Mouse (Mus musculus) left cerebral cortex, adult 18-20 months (tissue): Measurements from ENCODE around the gene Ndc1. TPM values are rescaled to one million over a fixed set of nuclear protein-coding genes. Genes with fewer than 3 reads are reported as not detected.
"Not testable (repeated sequence)": the region's sequence is repeated elsewhere in the genome, so short reads cannot be mapped to it uniquely, and the experiment has no call there.

Experiments
- DNase-seq, 2 experiments: peaks; one replicate each; pipeline ENCODE4 v3.0.0; 2021 to 2022; ENCODE audit warnings: low spot score in 2 of 2, mixed read lengths in 1 of 2
- long read RNA-seq, 2 experiments: library from polyadenylated mRNA; stranded (forward); transcript quantifications; one replicate each; pipeline ENCODE4 v2.0.0; 2021
- total RNA-seq, 2 experiments: library from RNA; stranded (reverse); gene quantifications; 2 replicates each; pipeline ENCODE4 v1.2.3; 2021

Ndc1 gene
- total RNA-seq, result 10 to 100 TPM in 1 of 2 experiments, 1 to 10 TPM in 1; 9.7 to 11.6 TPM
- long read RNA-seq, experiment 1, full-length matches to known transcripts, result 14 of 20 reads
- long read RNA-seq, experiment 1, partial matches to known transcripts, result 2 of 20 reads
- long read RNA-seq, experiment 1, other reads (novel, unspliced or antisense), result 4 of 20 reads
- long read RNA-seq, experiment 2, full-length matches to known transcripts, result 7 of 12 reads
- long read RNA-seq, experiment 2, partial matches to known transcripts, result 3 of 12 reads
- long read RNA-seq, experiment 2, other reads (novel, unspliced or antisense), result 2 of 12 reads

DNA sequence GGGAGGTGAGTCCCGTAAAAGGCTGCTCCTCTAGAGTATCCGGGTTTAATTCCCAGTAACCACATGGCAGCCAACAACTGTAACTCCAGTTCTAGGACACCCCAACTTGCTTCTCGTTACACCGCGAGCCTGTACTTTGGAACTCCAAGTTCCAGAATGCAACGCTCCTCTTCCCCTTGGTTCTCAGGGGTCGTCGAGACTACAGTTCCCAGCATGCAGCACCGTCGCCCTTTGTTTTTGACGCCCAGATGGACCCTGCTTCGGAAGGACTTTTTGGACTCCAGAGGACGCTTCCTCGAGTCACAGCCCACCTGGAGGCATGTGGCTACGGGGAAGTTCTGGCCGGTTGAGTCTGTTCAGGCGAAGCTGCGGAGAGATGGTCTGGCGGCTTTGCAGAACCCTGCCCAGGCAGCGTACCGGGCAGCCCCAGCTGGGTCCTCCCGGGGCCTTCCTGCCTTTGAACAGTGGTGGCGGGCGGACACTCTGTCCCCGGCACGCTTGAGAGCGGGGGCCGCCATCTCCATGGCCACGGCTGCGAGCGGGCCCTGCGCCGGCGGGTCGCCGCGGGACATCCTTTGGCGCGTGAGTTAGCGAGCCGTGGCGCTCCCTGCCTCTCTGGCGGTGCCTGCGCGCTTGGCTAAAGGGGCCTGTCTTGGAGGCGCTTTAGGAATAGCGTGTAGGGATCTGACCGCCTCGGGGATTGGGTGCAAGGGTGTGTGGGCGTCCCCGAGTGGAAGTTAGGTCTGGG, at the start of gene Ndc1:
Gene Ndc1 (plus strand): TSS at position 218 of the 748 bp plus-strand sequence.
- peak; percentile 74 to 85 for DNase-seq

DNA sequence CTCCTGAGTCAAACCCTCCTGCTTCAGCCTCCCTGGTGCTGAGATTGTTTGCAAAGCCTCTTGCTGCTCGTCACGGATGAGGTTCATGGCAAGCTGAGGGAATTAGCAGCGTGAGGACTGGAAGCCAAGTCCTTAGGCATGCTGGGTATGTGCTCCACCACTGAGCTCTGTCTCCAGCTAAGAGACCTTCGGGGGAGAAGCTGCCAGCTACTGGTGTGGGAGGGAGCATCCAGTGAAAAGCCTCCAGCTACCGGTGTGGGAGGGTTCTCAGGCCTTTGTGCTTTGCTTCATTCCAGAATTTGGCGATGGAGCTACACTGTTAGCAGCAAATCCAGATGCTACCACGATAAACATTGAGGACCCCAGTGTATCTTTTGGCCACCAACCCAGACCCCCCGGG, 48.9 kb upstream of the Ndc1 start:
- DNase-seq, result no peak

DNA sequence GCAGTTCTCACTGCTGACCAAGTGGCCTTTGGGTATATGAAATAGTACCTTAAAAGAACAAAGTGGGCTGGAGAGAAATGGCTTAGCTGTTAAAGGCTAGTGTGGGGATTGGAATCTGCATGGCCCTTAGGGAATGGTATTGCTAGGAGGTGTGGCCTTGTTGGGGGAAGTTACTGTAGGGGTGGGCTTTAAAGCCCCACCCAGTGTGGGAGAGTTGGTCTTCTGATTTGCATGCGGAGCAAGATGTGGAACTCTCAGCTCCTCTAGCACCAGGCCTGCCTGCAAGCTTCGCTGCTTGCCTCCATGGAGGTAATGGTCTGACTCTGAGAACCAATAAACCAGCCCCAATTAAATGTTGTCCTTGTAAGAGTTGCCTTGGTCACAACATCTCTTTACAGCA, 46.5 kb upstream of the Ndc1 start:
- DNase-seq, result no peak

DNA sequence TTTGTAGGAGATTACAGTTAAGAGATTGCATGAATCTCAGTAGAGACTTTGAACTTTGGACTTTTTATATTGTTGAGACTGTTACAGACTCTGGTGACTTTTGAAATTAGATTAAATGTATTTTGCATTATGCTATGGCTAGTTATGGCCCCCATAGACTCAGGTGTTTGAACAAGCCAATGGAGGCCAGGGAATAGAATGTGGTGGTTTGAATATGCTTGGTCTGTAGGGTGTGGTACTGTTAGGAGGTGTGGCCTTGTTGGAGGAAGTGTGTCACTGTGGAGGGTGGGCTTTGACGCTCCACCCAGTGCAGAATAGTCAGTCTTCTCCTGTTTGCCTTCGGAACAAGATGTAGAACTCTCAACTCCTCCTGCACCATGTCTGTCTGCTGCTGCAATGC, 44.5 kb upstream of the Ndc1 start:
- DNase-seq, result no peak

- no peak for DNase-seq
Measured at GRCm38 (mm10) chr4:107328530-107328929, 39.1 kb upstream of the Ndc1 start.

DNA sequence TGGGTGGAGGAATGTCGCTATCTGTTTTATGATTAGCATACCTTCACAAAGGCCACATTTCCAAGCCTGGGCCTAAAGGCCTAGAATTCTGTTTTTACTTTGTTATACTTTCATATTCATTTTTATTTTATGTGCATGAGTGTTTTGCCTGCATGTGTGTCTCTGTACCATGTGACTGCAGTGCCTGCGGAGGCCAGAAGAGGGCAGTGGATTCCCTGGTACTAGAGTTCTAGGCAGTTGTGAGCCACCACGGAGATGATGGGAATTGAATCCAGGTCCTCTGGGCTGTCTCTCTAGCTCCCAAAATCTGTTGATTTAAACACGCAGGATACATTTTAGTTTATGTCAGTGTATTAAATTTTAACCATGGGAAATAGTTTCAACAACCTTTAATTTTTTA, 34.1 kb upstream of the Ndc1 start:
- DNase-seq, result no peak

GRCm38 (mm10) chr4:107336356-107336755, 31.2 kb upstream of the Ndc1 start:
- DNase-seq, result no peak

- no peak for DNase-seq
Measured at GRCm38 (mm10) chr4:107337455-107337854, 30.1 kb upstream of the Ndc1 start.

DNA sequence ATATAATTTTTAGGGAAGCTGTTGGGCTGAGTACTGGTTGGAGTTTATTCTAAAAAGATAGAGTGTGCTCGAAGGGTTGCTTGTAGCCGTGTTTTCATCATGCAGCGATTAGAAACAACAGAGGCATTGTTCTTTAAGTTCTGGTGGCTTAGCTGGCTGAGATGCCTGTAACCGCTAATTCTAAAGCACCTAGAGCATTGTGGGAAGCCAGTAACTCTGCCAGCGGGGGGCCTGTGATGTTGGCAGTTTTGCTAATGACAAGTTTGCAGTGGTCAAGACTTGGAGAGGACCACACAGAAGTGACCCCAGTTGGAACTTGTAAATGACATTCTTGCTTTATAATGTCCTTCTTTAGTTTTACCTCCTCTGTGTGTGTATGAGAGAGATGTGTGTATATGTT, 26.2 kb upstream of the Ndc1 start:
- no peak for DNase-seq

DNA sequence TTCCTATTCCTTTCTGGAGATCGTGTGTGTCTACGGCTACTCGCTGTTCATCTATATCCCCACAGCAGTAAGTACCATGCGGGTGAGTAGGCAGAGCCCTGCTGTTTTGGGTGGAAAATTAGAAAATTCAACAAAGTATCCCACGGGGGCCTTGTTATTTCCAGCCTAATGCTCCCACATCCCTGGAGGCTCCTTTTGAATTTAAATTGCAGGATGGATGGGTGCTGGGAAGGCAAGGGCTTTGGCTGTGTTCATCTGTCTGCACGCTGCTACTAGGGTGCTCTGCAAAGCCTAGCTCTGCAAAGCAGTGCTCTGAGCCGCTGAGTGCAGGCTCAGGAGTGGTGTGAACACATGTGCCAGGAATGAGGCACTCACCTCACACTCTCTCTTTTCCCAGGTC, 23.0 kb upstream of the Ndc1 start:
- DNase-seq, result peak in 1 of 2 experiments; percentile 7

- DNase-seq, result no peak
Measured at GRCm38 (mm10) chr4:107347221-107347620, 20.4 kb upstream of the Ndc1 start.

DNA sequence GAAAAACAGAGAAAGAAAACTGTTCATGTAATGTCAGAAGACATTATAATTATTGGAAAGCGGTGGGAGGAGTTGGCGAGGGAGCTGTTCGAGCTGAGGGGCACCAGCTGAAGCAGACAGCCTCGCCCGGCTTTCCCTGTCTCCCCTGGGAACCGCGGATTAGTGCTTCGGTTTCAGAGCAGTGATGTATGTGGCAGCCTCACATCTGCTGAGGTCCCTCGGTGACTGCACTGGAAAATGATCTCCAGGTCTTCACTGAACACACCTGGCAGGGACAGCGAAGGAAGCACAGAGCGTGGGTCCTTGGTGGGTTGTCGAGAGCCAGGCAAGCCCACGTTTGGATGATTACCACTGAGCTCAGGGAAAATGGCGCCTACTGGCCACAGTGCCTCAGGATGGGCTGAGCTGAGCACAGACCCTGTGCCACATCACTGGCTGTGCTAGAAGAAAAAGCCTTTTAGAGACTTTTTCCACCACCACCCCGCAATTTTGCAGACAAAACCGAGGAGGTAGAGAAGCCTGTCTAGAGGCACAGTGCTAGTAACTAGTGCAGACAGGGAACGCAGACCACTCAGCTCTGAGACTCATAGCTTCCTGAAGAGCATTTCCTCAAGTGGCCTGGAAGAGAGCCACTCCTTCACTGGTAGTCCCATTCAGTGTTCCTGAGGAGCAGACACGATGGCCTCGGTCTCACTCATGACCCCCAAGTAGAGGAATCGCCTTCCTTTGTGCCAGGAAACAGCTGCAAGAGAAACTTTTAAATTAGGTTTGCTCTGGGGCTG, 18.9 kb upstream of the Ndc1 start:
- no peak for DNase-seq

DNA sequence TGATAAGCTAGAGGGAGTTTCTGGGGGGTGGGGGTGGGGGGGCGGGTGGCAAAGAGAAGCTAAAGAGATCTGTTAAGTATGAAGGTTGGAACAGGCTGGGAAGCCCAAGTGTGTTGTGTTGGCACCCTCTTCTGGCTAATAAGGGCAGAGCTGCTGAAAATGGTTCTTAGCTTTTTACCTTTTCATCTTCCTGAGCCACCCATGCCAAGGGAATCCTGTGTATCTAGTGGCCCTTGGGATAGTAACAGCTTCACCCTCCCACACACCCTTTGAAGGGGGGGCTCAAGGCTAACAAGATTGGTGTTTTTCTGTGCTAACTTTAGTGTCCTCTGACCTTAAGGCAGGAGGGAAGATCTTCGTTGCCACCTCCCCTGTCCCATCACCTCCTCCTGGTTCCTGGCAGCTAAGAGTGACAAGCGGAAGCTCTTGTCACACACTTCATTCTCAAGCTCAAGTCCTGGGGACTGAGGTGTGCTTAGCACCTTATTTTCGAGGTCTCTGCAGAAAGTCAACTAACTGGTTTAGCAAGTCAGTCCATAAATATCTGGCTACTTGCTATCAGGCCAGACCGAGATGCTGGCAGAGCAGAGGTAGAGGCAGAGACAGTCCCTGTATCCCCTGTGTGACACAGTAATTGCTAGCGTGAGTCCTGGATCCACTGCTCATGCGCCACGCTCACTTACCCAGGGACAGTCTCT, 18.1 kb upstream of the Ndc1 start:
- peak; percentile 34 to 39 for DNase-seq

GRCm38 (mm10) chr4:107351368-107351767, 16.2 kb upstream of the Ndc1 start:
- no peak for DNase-seq

- no peak for DNase-seq
Measured at GRCm38 (mm10) chr4:107353612-107354011, 14.0 kb upstream of the Ndc1 start.

DNA sequence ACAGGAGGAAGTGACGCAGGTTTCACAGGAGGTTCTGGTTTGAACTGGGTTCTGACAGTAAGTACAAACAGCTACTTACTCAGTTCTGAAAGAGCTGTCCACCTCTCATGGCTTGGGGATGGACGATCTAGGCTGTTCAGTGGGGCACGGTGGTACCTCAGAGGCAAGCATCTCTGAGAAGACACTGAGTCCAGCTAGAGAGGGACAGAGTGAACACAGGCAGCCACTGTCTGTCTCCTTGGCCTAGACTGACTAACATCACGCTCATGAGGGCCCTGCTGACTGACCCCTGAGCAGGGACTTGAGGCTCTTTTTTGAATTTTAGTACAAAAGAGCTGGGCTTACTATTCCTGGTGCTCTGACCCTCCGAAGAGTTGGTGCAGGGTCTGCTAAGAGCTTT, 13.5 kb upstream of the Ndc1 start:
- no peak for DNase-seq

DNA sequence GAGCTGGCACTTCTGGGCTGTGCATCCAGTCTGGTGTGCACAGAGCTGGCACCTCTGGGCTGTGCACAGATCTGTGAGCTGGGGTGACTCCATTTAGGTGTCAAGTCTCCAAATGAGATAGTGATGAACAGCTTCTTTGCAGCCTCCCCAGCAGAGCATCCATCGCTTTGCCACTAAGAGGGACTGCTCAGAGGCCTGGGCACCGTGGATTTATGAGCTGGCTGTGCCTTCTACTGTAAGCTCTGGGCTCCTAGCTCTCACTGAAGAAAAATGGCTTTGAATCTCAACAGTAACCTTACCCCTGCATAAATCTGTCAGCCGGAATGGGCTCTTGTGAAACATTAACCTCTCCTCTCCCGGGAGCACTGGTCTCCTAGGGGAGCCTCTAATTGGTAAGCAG, 13.0 kb upstream of the Ndc1 start:
- no peak for DNase-seq

DNA sequence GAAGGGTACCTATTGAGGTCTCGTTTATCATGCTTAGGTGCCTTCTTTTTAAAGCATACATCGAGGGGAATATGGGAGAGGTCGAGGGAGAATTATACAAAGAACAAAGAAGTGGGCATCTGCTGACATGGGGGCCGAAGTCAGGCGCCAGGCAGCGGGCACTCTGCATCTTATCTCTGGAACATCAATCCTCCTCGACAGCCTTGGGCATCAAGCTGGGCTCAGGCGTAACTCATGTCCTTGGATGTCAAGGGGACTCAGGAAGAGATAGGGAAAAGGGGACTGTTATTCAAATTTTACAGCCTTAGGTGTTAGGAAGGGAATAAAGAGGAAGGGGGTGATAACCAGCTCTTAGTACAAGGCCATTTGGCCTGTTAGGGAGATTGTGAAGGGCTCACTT, 10.4 kb upstream of the Ndc1 start:
- not testable (repeated sequence) for DNase-seq

DNA sequence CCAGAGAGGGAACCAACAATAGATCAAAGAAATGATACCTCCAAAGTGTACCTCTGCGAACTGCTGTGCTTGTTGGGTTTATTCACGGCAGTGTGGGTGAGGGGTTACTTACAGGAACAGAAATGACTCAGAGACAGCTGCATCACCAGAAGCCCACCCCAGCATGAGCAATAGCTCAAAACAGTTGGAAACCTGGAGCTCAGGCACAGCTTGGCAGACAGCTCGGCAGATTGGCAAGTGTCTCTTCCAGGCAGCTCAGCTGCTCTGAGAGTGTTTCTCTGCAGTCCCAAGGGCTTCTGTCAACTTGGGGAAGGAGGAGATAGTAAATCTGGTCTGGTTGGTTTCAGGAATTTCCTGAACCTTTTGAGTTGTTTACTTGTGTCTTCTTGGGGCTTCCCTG, 9.1 kb upstream of the Ndc1 start:
- DNase-seq, result no peak

DNA sequence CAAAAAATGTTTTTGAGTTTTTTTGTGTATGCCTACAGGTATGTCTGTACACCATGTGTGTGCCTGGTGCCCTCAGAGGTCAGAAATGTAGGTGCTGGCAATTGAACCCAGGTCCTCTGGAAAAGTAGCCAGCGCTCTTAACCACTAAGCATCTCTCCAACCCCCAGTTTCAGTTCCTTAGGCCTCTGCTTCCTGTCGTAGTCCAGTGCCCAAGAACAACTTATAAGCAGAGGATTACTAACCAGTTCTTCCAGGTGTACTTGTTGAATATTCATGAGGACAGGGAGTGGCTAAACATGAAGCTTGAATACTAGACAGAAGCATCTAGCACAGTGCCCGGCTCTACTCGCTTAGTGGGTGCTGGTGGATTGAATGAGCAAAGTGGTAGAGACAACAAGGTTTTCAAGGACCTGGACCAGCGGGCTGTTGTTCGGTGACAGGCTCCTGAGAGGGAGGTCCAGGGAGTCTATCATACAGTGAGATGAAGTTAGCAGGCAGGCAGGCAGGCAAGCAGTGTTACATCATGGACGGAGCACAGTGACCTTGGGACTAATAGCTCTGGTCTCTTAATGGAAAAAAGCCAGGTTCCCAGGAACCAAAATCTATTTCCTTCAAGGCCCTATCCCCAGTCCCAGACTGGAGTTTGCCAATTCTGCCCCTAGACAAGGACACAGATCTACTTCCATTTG, 7.0 kb upstream of the Ndc1 start:
- DNase-seq, result no peak

GRCm38 (mm10) chr4:107362755-107363154, 4.8 kb upstream of the Ndc1 start:
- no peak for DNase-seq
